8 mouse cellular contexts compared by ENCODE assay signal in genomic region chr19:34474991-34475971, GRCm38 (mm10). TPM values are rescaled to one million over a fixed set of nuclear protein-coding genes. Genes with fewer than 3 reads are reported as not detected.
DNase-seq lines count a peak whose midpoint lies in the region; ATAC-seq and TF ChIP-seq lines count a peak whose summit lies in the region.

Gene Ch25h, minus strand, starts transcription at chr19:34475164.

- TF ChIP-seq CTCF in kidney, postnatal 0 days (IDR thresholded peaks at IDR 0.05; ENCODE audit: low read depth): no peak

- H3K4me1 ChIP-seq in embryonic facial prominence, embryonic 13.5 days: peaks cover 22% of the 10 kb centered on the region
- peaks cover 4 to 8% of the 10 kb centered on the region in 2 experiments; a peak in 2 of 4 replicates for H3K4me1 ChIP-seq in heart, embryonic 14.5 days (ENCODE audit: control insufficient read depth in 2 of 2, insufficient read depth in 2 of 2, low read length in 2 of 2)
- H3K4me1 ChIP-seq in kidney, postnatal 0 days (replicated peaks; ENCODE audit: insufficient read depth, low read length): peaks cover 12% of the 10 kb centered on the region
- peaks cover 10% of the 10 kb centered on the region for H3K4me1 ChIP-seq in lung, embryonic 15.5 days
- peaks cover 18% of the 10 kb centered on the region for H3K4me1 ChIP-seq in neural tube, embryonic 15.5 days

- no peaks in the 10 kb centered on the region for H3K36me3 ChIP-seq in embryonic facial prominence, embryonic 13.5 days
- no peaks in the 10 kb centered on the region for H3K36me3 ChIP-seq in heart, embryonic 14.5 days (ENCODE audit: control insufficient read depth, insufficient read depth, low read length)
- no peaks in the 10 kb centered on the region for H3K36me3 ChIP-seq in kidney, postnatal 0 days (ENCODE audit: insufficient read depth, low read length)
- H3K36me3 ChIP-seq in lung, embryonic 15.5 days: no peaks in the 10 kb centered on the region
- H3K36me3 ChIP-seq in neural tube, embryonic 15.5 days: no peaks in the 10 kb centered on the region

- peak within 1 kb of the TSS; percentile 65 for H3K9ac ChIP-seq in embryonic facial prominence, embryonic 13.5 days
- peak within 1 kb of the TSS; percentile 63 for H3K9ac ChIP-seq in heart, embryonic 14.5 days (ENCODE audit: low read length)
- H3K9ac ChIP-seq in kidney, postnatal 0 days (ENCODE audit: low read depth, low read length): peak within 1 kb of the TSS; percentile 32; the same call in 1 of the 2 replicates
- peak within 1 kb of the TSS; percentile 32 for H3K9ac ChIP-seq in lung, embryonic 15.5 days
- H3K9ac ChIP-seq in neural tube, embryonic 15.5 days (replicated peaks): peak within 1 kb of the TSS; percentile 44

- peak; percentile 75; the same call in 1 of the 2 replicates for ATAC-seq in embryonic facial prominence, embryonic 13.5 days (ENCODE audit: insufficient number of reproducible peaks, insufficient read depth, low FRiP score, low TSS enrichment, low read depth)
- ATAC-seq in heart, embryonic 14.5 days (ENCODE audit: insufficient number of reproducible peaks, insufficient read depth, low FRiP score, low read depth): peak; percentile 50; the same call in 1 of the 2 replicates
- peak; percentile 52; the same call in 1 of the 2 replicates for ATAC-seq in kidney, postnatal 0 days (replicated peaks; ENCODE audit: low FRiP score, low read depth)
- peak; percentile 49; the same call in 1 of the 2 replicates for ATAC-seq in lung, embryonic 15.5 days (ENCODE audit: borderline replicate concordance, extremely low read depth, low FRiP score, low TSS enrichment)
- ATAC-seq in neural tube, embryonic 15.5 days (ENCODE audit: low FRiP score): peak; percentile 93

- H3K27ac ChIP-seq in embryonic facial prominence, embryonic 13.5 days: no peak within 1 kb of the TSS
- H3K27ac ChIP-seq in heart, embryonic 14.5 days (replicated peaks in 1 of 2; ENCODE audit: control insufficient read depth in 1 of 2, insufficient read depth in 1 of 2, low read depth in 2 of 2, low read length in 2 of 2): no peak within 1 kb of the TSS; a peak in 1 of 4 replicates
- H3K27ac ChIP-seq in kidney, postnatal 0 days: no peak within 1 kb of the TSS
- no peak within 1 kb of the TSS for H3K27ac ChIP-seq in lung, embryonic 15.5 days
- H3K27ac ChIP-seq in neural tube, embryonic 15.5 days (replicated peaks): no peak within 1 kb of the TSS

- peaks cover 46% of the 10 kb centered on the region for H3K27me3 ChIP-seq in embryonic facial prominence, embryonic 13.5 days
- H3K27me3 ChIP-seq in heart, embryonic 14.5 days (ENCODE audit: control insufficient read depth, insufficient read depth, low read length): peaks cover 29% of the 10 kb centered on the region
- peaks cover 4% of the 10 kb centered on the region for H3K27me3 ChIP-seq in kidney, postnatal 0 days (ENCODE audit: insufficient read depth, low read length)
- H3K27me3 ChIP-seq in lung, embryonic 15.5 days: peaks cover 25% of the 10 kb centered on the region
- H3K27me3 ChIP-seq in neural tube, embryonic 15.5 days (replicated peaks): peaks cover 17% of the 10 kb centered on the region

- peak within 1 kb of the TSS; percentile 57 for H3K4me3 ChIP-seq in embryonic facial prominence, embryonic 13.5 days
- H3K4me3 ChIP-seq in heart, embryonic 14.5 days (ENCODE audit: control insufficient read depth in 1 of 2, insufficient read depth in 1 of 2, low read depth in 1 of 2, low read length in 2 of 2): peak within 1 kb of the TSS; percentile 52 to 59
- peak within 1 kb of the TSS; percentile 48 for H3K4me3 ChIP-seq in kidney, postnatal 0 days (replicated peaks; ENCODE audit: low read depth, low read length)
- H3K4me3 ChIP-seq in lung, embryonic 15.5 days: peak within 1 kb of the TSS; percentile 51
- peak within 1 kb of the TSS; percentile 58 for H3K4me3 ChIP-seq in neural tube, embryonic 15.5 days (replicated peaks)

- H3K9me3 ChIP-seq in embryonic facial prominence, embryonic 13.5 days: no peaks in the 10 kb centered on the region
- H3K9me3 ChIP-seq in heart, embryonic 14.5 days (ENCODE audit: control insufficient read depth, low read length): no peaks in the 10 kb centered on the region
- no peaks in the 10 kb centered on the region for H3K9me3 ChIP-seq in kidney, postnatal 0 days (replicated peaks; ENCODE audit: low read length)
- no peaks in the 10 kb centered on the region for H3K9me3 ChIP-seq in lung, embryonic 15.5 days
- H3K9me3 ChIP-seq in neural tube, embryonic 15.5 days (replicated peaks): no peaks in the 10 kb centered on the region

- H3K4me2 ChIP-seq in embryonic facial prominence, embryonic 13.5 days: peak within 1 kb of the TSS; percentile 95
- H3K4me2 ChIP-seq in heart, embryonic 14.5 days (ENCODE audit: low read length): peak within 1 kb of the TSS; percentile 93
- peak within 1 kb of the TSS; percentile 93 for H3K4me2 ChIP-seq in kidney, postnatal 0 days (ENCODE audit: low read length)
- H3K4me2 ChIP-seq in lung, embryonic 15.5 days: peak within 1 kb of the TSS; percentile 95
- peak within 1 kb of the TSS; percentile 98 for H3K4me2 ChIP-seq in neural tube, embryonic 15.5 days

- DNase-seq in spleen, postnatal 10 days (ENCODE audit: low spot score in 2 of 2): peak; percentile 6 to 18
- DNase-seq in spleen, postnatal 14 days (ENCODE audit: low spot score in 2 of 2): no peak
- DNase-seq in kidney, postnatal 0 days (ENCODE audit: low spot score): peak; percentile 74
- peak; percentile 67 for DNase-seq in thymus, postnatal 4 days

- under 1% methylated on average over 35 of the region's 35 CpGs for WGBS in embryonic facial prominence, embryonic 13.5 days
- WGBS in heart, embryonic 14.5 days: 1% methylated on average over 35 of the region's 35 CpGs
- WGBS in kidney, postnatal 0 days: under 1% methylated on average over 35 of the region's 35 CpGs
- 1% methylated on average over 35 of the region's 35 CpGs for WGBS in lung, embryonic 15.5 days
- under 1% methylated on average over 35 of the region's 35 CpGs for WGBS in neural tube, embryonic 15.5 days

RNA-seq across cellular contexts. Expression of gene Ch25h, which starts in this region (rescaled TPM):
- 7.3 and 9.3 TPM in 2 replicates for polyA plus RNA-seq in embryonic facial prominence, embryonic 13.5 days (2015; fragmentation: Nextera tagmentation; extraction: Ambion mirVana)
- polyA plus RNA-seq in heart, embryonic 14.5 days (2014; fragmentation: Nextera tagmentation; extraction: Ambion mirVana): 4.1 and 4.2 TPM in 2 replicates
- 3.0 and 3.4 TPM in 2 replicates for polyA plus RNA-seq in kidney, postnatal 0 days (2015; fragmentation: Nextera tagmentation; extraction: Ambion mirVana)
- 0.60 and 0.66 TPM in 2 replicates for polyA plus RNA-seq in lung, embryonic 15.5 days (2015; fragmentation: Nextera tagmentation; extraction: Ambion mirVana)
- polyA plus RNA-seq in neural tube, embryonic 15.5 days (2015; fragmentation: Nextera tagmentation; extraction: Ambion mirVana): 0.52 and 1.2 TPM in 2 replicates

Comparison
In these comparisons a context has a peak if more than half of its experiments do, and no peak if none do; other contexts are left out.
1. DNase-seq: peak in spleen, postnatal 10 days (2 of 2), kidney, postnatal 0 days (single experiment) and thymus, postnatal 4 days (single experiment); none in spleen, postnatal 14 days (0 of 2).
2. Peak in ATAC-seq, H3K4me3 ChIP-seq, H3K9ac ChIP-seq and H3K4me2 ChIP-seq in lung, embryonic 15.5 days; RNA of the gene not detected or under 1 TPM.
3. Peak in every context shown above with its lines, with median percentiles within 50 percentile points of each other: ATAC-seq, H3K4me2 ChIP-seq, H3K4me3 ChIP-seq and H3K9ac ChIP-seq.